Mouse (Mus musculus) embryo, embryonic 10.5 days (tissue): ENCODE measurements around the gene Atad3a.
A peak's percentile ranks its signal among the peaks of the same experiment; 100 is the strongest.
"Not testable (repeated sequence)": the region's sequence is repeated elsewhere in the genome, so short reads cannot be mapped to it uniquely, and the experiment has no call there.

Experiments used
- DNase-seq: peaks from one replicate; pipeline ENCODE4 v3.0.0-alpha.2; 2015; ENCODE audit warnings: low spot score

The Atad3a gene

DNA sequence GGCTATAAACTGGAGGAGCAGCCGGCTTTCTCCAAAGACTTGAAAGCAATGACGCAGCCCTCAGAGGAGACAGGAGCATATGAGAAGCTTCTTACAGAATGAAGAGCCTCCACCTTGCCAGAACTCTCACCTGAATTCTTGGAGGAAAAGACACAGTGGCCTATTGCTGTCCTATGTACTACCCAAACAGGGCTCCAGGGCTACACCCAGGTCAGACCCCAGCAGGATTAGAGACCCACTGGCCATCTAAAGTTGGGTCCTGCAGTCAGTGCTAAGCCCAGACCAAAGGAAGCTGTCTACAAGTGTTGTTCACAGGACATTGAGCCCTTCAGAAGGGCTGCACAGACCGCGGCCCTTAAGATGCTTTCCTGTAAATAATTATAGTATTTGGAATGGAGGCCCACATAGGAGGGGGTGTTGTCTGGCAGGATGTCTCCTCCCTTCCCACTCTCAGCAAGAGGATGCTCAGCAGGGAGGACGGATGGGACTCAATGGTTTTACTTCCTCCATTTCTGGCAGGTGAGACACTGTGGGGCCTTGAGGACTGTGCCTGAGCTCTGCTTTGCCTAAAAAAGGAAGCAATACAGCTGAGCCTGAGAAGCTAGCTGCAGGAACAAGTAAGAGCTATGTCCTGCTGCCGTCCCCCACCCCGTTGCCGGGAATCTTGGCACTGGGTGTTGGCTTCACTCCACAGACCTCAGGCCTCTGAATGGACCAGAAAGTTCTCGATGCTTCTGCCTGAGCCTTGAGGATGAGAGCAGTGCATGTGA, 14.3 kb upstream of the Atad3a start:
- no peak for DNase-seq

DNA sequence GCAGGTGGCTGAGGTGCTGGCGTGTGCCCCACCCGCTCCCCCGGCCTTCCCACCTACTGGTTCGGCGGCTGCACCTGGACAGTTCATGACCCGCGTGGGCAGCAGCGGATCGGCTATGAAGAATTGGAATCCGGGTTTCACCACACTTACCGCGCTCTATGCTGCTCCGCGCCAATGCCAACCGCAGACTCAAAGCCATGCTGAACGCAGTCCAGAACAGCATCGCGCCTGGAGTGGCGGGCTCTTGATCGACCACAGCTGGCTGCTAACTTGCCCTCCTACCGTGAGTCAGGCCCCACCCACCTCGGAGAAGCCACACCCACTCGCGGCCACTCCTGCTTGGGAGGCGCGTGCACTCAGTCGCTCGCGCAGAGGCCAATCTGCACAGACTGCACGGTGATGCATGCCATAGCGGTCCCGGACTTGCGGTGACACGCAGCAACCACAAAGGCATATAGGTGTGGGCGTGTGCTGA, 13.4 kb upstream of the Atad3a start, which contains the start of gene Vwa1:
Gene Vwa1 (minus strand): TSS at position 419 of the 475 bp plus-strand sequence.
- peak; percentile 89 for DNase-seq

DNA sequence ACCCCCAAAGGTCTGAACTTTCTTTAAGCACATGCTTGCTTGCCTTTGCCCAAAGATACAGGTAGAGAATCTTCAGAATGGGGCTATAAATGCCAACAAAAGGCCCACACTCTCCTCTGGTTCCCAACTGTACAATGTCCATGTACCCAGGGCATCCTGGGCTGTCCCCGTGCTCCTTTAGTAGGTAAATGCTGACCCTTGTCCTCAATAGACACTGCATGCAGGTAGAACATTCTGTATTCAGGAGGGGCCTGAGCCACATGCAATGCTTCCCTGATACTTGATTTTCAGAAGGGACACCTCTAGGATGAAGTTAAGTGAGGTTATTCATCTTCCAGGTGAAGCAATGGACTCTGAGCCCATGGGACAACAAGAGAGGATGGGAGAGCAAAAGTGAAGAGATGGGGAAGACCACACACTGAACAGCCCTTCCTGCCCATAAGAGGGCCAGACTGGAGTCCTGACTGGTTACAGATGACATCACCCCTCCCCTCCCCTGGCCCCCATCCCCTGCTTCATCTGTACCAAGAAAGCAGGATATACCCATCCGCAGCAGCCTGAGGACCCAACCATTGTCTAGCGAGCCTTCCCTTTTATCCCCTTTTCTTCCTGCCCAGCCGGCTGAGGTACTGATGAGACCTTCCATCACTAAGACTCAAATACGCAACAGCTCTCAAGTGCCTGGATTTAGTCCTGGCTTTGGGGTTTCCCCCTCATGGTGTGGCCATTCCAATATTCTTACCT, 12.6 kb upstream of the Atad3a start:
- no peak for DNase-seq

DNA sequence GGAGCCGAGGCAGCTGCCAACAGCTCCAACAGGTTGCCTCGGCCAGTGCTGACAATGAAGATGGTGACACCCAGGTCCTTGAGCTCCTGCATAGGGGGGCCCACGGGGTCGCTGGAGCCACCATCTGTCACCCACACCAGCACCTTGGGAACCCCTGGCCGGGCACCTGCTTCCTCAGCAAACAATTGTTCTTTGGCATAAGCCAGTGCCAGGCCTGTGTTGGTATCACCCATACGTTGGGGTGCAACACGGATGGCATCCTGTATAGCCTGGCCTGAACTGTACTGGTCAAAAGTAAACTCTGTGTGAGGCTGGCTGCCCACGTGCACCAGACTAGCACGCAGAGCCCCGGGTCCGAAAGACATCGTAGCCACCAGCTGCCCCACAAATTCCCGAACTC, 11.9 kb upstream of the Atad3a start:
- no peak for DNase-seq

DNA sequence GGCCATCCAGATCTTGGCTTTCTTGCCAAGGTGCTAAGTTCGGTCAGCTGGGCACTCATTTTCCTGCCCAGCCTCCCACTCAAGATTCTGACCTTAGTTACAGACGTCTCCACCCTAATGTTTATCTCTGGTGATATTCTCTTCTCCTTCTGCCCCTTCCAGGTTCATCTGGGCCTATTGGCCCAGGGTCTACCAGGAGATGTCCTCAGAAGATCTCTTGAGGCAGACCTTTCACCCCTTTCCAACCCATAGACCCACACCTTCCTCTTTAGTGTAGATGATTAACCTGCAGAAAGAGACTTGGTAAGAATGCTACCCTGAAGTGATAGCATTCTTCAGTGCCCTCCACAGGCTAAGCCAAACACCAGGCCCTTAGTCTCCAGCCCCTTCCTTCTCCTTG, 10.8 kb upstream of the Atad3a start:
- DNase-seq: no peak

DNA sequence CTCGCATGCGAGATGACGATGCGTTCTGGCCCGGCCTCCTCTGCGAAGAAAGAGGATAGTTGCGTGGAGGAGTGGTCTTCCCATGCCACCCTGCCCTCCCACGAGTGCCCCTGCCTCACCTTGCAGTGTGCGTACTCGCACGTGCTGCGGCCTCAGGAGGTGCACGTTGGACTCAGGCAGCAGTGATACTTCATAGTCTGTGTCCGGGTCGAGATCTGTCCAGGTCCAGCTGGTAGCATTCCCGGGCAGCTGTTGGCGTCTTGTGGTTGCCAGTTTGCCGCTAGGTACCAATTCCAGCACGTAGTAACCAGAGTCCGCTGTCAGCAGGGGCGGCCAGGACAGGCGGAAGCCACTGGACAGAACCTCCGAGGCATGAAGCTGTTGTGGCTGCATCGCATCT, 9.7 kb upstream of the Atad3a start:
- no peak for DNase-seq

DNA sequence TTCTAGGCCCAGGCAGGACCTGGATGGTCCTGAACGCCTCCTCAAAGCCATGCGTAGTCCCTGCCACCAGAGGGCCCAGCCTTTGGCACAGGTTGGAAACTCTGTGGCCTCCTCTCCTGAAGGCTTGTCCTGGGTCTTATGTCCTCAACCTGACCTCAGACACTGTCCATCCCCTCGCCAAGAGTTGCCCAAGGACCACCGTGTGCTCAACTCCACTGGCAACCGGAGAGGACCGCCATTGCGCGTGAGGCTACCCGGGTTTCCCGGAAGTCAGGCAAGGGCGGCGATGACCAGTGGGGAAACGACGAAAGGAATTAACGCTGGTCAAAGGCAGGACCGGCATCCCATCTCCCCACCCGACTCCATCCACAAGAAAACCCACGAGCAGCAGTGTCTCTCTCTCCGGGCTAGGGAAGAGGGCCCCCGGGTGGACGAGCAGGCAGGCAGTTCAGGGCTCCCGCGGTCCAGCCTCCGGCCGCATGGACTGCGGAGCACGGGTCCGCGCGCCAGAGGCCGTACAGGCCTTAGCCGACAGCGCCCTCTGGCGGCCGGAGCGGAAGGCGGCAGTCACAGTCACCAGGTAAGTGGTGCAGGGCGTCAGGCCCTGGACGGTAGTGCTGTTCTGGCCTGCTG, 9.1 kb upstream of the Atad3a start:
- peak; percentile 93 for DNase-seq

DNA sequence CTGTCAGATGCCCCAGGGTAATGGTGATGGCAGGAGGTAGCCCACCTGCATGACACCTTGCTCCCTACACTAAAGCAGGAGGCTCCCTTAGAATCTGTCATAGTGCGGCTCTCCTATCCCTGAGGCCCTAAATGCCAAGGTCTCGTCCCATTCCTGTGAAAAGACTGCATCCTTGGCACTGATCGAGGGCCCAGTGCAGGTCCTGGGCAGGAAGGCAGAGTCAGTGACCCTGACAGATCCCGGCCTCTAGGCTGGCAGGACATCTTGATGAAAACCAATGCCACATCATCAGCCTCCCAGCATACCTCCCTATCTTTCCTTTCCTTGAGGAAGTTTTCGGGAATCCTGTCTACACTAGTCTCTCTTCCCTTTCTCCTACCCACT, 8.6 kb upstream of the Atad3a start:
- DNase-seq: no peak

DNA sequence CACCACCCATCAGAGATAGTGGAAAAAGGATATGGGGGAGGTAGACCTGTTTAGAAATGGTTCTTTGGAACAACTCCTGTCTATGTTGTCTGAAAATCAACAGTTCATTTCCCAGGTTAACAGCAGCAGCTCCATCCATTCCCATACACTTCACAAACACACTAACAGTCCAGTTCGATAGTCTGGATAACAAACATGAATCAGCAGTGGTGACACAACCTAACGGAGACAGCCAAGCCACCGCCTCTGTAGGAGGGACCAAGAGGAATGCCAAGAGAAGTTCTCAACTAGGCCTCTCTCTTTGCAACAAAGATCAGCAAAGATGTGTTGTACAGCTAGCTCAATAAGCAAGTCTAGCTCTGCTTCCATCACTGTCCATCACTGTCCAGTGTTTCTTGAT, 1.5 kb upstream of the Atad3a start:
- no peak for DNase-seq

DNA sequence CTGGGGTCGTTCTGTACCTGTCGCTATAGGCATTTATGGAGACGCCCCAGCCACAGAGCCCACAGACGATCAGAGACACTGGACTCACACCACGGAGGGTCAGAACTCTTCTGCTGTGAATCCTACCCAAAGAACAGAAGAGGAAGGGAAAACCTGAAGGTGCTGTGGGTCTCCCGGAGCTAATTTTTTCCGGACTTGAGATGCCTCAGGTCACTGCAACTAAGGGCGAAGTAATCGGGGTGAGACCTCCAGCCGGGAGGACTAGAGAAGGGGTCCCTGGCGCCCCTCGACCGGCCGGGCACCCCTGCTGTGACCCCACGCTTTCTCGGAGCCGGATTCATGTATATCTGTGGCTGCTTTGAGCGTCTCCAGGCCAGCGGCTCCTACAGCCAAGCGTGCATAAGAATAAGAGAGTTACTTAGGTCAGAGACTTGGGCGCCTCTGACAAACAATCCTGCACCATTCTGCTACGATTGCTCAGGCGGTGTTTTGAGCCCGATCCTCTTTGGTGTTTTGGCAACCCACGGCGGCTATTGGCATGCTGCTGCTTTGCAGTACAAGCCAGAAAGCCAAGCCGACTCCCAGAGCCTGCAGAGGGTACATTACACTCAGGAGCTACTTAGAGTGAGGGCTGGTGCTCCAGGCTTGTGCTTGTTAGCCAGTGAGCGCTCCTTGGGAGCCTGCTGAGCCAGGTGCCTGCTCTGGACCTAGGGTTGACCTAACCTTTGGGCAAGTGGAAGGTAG, 635 bp upstream of the Atad3a start:
- no peak for DNase-seq

DNA sequence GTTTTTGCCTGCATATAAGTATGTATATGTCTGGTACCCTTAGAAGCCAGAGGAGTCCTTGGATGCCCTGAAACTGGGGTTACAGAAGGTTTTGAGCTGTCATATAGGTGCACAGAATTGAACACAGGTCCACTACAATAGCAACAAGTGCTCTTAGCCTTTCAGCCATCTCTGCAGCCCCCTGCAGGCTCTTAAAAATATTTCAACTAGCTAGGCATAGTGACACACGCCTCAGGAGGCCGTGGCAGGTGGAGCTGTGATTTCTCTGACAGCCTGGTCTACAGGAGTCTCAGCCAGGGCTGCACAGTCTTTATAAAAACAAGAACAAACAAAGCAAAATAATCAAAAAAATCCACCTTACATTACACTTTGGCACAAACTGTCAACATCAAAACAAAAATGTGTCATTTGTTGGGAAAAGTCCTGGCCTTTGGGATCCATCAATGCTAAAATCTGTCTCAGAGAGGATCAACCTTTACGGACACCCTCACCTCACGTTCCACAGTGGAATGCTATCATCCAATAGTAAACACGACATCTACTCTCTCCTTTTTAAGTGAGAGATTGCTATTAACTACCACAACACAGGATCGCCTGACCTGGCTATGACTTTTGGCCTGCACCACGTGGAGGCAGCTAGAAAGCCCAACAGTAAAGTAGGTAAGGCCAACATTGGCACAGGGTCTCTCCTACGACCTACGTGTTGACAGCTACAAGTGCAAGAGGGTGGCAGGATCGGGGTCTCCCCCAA, 856 bp downstream of the Atad3a start:
- peak; percentile 61 for DNase-seq

DNA sequence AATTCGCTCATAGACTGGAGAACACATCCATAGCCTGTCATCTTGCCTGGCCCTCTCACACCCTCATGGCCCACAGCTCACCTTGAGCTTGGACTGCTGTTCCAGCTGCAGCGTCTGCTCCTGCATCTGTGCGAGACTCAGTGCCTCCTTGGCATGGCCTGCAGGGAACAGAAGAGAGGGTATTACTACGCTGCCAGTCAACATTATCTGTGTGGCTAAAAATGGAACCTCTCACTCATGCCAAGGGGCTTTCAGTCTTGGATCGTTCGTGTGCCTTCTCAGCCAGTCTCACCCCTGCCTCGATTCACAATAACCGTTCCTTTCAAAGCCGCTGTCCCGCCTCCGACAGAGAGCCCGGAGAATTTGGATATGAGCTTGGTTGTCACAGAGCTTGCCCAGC, 3.9 kb downstream of the Atad3a start:
- no peak for DNase-seq

DNA sequence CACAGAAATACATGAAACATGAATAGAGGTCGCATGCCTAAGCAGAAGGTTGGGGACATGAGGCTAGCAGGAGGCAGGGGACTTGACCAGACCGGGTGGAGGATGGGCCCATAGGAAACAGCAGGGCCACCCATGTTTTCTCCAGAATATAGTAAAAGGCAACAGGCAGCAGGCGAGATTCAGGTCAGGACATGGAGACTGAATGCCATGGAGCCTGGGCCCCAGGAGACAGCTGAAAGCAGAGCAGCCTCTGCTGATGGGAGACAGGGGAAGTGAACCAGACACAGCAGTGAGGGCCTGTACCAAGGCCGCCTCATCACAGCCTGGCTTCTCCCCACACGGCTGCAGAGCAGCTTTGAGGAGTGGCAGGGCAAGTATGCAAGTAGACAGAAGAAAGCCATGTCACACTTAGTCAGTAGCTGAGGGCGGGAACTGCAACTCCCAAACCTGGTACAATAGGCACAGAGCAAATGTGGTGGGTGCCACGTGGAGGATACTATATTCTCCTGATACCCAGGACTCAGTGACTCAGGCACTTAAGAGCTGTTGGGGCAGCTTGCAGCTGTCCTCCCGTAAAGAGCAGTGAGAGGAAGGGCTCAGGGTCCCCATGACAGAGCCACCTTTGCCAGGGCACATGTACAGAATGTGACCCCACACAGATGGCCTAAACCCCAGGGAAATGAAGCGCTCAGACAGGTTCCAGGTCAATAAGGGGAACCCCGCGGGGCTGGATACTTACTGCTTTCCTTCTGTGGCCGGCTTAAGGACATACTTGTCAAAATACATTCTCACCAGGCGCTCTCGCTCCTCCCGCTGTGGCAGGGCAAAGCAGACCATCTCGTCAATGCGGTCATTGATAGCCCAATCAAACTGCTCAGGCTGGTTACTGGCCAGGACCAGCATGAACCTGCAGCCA, 14.1 kb downstream of the Atad3a start:
- no peak for DNase-seq

DNA sequence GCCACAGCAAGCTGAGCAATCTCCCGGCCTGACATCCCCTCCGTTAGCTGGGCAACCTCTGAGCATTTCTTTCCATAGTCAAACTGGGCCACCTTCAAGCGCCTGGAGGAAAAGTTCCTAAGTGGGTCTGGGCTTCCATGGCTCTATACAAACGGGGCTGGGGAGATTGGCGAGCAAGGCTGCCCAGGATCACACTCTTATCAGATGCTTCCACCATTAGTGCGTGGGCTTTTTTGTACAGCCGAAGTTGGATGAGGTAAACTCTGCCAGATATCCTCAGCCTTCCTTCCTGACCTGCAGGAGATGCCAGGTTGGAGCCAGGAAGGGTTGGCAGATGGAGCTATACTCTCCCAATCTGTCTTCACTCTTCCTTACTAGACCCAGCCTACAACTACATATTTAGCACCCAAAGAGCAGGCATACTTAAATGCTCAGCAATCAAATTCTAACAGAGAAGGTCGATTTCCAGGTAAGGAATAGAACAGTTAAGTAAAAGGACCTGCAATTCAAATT, 14.8 kb downstream of the Atad3a start:
- no peak for DNase-seq

DNA sequence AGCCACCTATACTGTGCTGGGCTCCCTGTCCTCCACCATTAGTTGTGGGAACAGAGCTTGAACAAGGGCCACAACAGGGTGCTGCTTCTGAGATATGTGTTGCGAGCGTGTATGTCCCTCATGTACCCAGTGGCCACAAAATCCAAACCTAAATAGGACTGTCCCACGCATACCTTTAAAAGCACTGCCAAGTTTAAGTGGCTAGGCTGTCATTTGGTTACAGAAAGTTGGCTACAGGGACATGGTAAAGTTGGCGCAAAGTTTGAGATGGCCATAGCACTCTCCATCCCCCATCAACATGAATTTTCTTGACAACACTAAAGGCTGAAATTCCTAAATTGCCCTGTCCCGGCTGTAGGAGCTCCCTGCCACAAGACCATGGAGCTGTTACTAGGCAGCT, 15.8 kb downstream of the Atad3a start:
- no peak for DNase-seq

DNA sequence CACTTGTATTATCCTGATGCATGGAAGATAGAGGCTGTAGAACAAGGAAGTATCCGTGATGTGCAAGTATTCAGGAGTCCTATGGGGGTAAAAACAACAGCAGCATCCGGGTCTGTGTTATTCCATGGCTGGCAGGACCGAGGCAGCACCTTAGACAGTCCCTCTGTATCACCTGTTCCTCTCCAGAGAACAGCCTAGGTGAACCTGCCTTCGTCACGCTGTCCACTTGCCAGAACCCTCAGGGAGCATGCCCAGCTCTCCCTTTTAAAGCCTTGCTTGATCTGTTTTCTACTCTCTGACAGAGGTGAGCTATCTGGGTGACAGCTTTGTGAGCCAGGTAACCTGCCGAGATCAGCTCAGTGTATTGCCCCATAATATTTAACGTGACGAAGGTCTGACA, 16.4 kb downstream of the Atad3a start:
- no peak for DNase-seq

DNA sequence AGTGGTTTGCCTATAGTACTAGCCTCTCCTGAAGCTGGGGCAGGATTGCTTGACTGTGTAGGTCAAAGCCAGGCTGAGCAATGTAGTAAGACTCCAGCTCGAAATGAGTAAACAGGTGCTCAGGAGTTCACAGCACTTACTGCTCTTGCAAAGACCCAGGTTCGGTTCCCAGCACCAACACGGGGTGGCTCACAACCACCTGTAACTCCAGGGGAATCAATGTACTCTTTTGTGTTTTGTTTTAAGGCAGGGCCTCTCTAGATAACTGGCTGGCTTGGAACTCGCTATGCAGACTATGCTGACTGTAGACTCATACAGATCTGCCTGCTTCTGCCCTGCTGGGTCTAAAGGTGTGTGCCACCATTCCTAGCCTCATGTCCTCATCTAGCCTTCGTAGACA, 18.2 kb downstream of the Atad3a start:
- DNase-seq: no peak

DNA sequence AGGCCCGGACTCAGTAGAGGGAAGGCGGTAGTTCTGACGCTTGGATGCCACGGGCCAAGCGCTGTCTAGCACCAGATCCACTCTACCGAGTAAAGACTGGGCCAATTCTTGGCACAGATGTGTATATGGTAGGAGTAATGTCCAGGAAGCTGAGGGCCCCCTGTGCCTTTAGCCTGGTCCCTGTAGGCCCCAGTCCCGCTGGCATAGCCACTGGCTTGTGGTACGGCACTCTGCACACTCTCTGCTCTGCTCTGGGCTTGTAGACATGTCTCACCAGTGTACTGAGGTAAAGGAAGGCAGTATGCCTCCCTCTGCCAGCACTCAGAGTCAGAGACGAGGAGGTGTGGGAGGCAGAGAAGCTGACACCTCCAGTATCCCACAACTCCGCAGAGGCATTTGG, 20.2 kb downstream of the Atad3a start:
- DNase-seq: not testable (repeated sequence)

DNA sequence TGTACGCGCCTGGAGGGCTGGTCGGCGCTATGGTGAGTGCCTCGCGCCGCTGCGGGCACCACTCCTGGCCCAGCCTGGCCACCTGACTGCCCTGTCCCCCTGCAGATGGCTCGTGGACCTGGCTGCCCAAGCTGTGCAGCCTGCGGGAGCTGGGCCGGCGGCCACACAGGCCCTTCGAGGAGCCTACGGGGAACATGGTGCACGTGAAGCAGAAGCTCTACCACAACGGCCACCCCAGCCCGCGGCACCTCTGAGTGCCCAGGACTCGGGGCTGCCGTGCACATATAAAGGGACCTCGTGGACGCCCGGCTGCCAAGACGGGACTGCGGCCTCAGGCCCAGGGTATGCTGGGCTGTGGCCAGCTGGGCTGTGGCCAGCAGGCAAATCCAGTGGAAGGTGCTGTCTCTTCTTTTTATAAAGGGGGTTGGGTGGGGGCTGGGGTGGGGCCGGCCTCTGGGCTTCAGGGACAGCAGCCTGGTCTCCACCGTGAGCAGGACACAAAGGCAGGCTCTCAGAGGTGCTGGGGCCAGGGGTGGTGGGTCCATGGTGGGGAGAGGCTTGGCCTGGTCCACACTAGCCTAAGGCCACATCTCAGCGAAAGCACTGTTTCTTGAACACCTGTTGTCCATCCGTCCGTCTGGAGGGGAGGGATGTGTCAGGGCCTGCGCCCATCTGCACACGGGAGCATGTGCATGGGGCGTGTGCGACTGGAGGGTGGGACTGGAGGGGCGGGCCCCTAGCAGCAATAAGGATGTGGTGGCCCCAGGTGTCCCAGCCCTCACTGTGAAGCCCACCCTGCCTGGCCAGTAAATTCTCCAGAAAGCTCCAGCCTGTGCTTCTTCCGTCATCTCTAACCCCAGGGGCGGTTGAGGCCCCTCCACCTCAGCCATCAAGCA, 20.9 kb downstream of the Atad3a start:
- no peak for DNase-seq
